Comparison of ENCODE assay signal across 9 mouse cellular contexts in the genomic region with DNA sequence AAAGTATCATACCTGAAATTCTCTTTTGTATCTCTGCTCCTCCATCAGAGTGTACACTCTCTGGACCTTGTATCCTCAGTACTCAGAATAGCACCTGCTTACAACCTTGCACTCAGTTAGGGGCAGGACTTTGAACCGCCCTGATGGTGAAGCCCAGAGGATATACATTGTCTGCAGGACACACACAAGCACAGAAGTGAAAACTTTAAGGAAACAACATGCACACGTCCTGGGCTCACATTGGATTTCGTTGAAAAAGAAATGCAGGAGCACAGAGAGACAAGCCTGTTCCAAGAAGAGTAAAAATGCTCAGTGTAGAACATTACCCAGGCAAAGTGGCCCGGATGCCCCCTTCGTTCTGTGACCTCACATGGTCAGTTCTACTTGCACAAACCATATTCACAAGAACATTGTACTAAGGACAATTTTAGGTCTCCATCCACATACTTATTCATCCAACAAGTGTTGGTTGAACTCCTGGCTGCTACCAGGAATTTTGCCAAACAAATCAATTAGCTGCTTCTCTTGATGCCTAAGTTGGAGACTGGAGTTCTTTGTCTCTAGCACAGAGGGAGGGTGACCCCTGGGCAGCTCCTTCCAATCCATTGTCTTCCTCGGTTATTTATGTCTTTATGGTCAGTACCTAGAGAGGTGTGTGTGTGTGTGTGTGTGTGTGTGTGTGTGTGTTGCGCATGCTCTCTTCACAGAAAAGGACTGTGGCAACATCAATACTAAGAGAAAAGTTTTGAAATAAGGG. TPM values are rescaled to one million over a fixed set of nuclear protein-coding genes. Genes with fewer than 3 reads are reported as not detected.
DNase-seq lines count a peak whose midpoint lies in the region; ATAC-seq and TF ChIP-seq lines count a peak whose summit lies in the region.
"Had no signal": no experiment of that assay in that cellular context is flagged by ENCODE, and none has a peak within 500 bp of the region (broad histone marks: within the 10 kb centered on the region; RNA-seq: fewer than 3 reads in every experiment).

No protein-coding gene starts in this region.

- no peak for TF ChIP-seq CTCF in brain, embryonic 14.5 days (IDR thresholded peaks at IDR 0.05; ENCODE audit: borderline replicate concordance, extremely low read depth, insufficient read depth, insufficient read length)
- no peak for TF ChIP-seq CTCF in thymus, adult 2 months (IDR thresholded peaks at IDR 0.05; ENCODE audit: borderline replicate concordance, control insufficient read depth, extremely low read depth, insufficient read depth, low read length, poor library complexity)

- no peaks in the 10 kb centered on the region for H3K9me3 ChIP-seq in heart, embryonic 13.5 days
- no peaks in the 10 kb centered on the region for H3K9me3 ChIP-seq in limb, embryonic 12.5 days

- no peak overlapping the region for H3K27ac ChIP-seq in heart, embryonic 13.5 days (replicated peaks)
- no peak overlapping the region for H3K27ac ChIP-seq in limb, embryonic 12.5 days
- H3K27ac ChIP-seq in thymus, adult 2 months (ENCODE audit: control insufficient read depth, insufficient read depth, low read length) = no peak overlapping the region

- H3K27me3 ChIP-seq in heart, embryonic 13.5 days (replicated peaks) = no peaks in the 10 kb centered on the region
- no peaks in the 10 kb centered on the region for H3K27me3 ChIP-seq in limb, embryonic 12.5 days
- H3K27me3 ChIP-seq in thymus, adult 2 months (ENCODE audit: control insufficient read depth, insufficient read depth, low read length) = no peaks in the 10 kb centered on the region

- TF ChIP-seq POLR2A in brain, embryonic 14.5 days (IDR thresholded peaks at IDR 0.05; ENCODE audit: borderline replicate concordance, extremely low read depth, insufficient read depth, insufficient read length, poor library complexity, severe bottlenecking) = no peak
- no peak for TF ChIP-seq POLR2A in thymus, adult 2 months (IDR thresholded peaks at IDR 0.05; ENCODE audit: control insufficient read depth, extremely low read depth, insufficient read depth, low read length, poor library complexity)

- peak overlapping the region; percentile 93; the same call in 1 of the 2 replicates for H3K9ac ChIP-seq in heart, embryonic 13.5 days
- no peak overlapping the region; the same call in 1 of the 2 replicates for H3K9ac ChIP-seq in limb, embryonic 12.5 days (replicated peaks)

- peak overlapping the region; percentile 92 for H3K4me3 ChIP-seq in heart, embryonic 13.5 days
- H3K4me3 ChIP-seq in limb, embryonic 12.5 days (replicated peaks) = no peak overlapping the region
- no peak overlapping the region for H3K4me3 ChIP-seq in thymus, adult 2 months (ENCODE audit: control insufficient read depth, insufficient read depth, low read length)

- no peak for ATAC-seq in heart, embryonic 13.5 days (ENCODE audit: extremely low read depth, insufficient number of reproducible peaks, low FRiP score, low TSS enrichment)
- no peak for ATAC-seq in limb, embryonic 12.5 days (ENCODE audit: insufficient number of reproducible peaks, insufficient read depth, low FRiP score, low TSS enrichment, low read depth)
- ATAC-seq in CD4-positive, CD25-positive, alpha-beta regulatory T cell, adult 4 months = no peak

- H3K4me1 ChIP-seq in heart, embryonic 13.5 days = peaks cover 52% of the 10 kb centered on the region
- peaks cover 28% of the 10 kb centered on the region for H3K4me1 ChIP-seq in limb, embryonic 12.5 days (replicated peaks)
- H3K4me1 ChIP-seq in thymus, adult 2 months (replicated peaks; ENCODE audit: control insufficient read depth, insufficient read depth, low read length) = peaks cover 3% of the 10 kb centered on the region

- H3K4me2 ChIP-seq in heart, embryonic 13.5 days = peak overlapping the region; percentile 91
- peak overlapping the region; percentile 74 for H3K4me2 ChIP-seq in limb, embryonic 12.5 days

- 47% methylated on average over 7 of the region's 7 CpGs for WGBS in heart, embryonic 13.5 days
- 43% methylated on average over 7 of the region's 7 CpGs for WGBS in limb, embryonic 12.5 days
- WGBS in thymus, adult 2 months = 62% methylated on average over 7 of the region's 7 CpGs

- DNase-seq in heart, postnatal 4 days = no peak
- peak; percentile 34 for DNase-seq in 3T3-L1 (ENCODE audit: low read depth, low spot score)
- DNase-seq in brain, embryonic 14.5 days (ENCODE audit: low read depth) = peak; percentile 77
- DNase-seq in testis, postnatal 10 days (ENCODE audit: low spot score) = no peak
- DNase-seq in thymus, adult 2 months = no peak
- DNase-seq: cerebellum, adult 11 months had no signal

- H3K36me3 ChIP-seq in heart, embryonic 13.5 days = peaks cover 4% of the 10 kb centered on the region
- H3K36me3 ChIP-seq in limb, embryonic 12.5 days = peaks cover 9% of the 10 kb centered on the region
- H3K36me3 ChIP-seq in thymus, adult 2 months (ENCODE audit: control insufficient read depth, insufficient read depth, low read length) = peaks cover 1% of the 10 kb centered on the region

RNA-seq across cellular contexts. Expression of gene Cdca7, which starts 1.2 kb away (rescaled TPM):
- polyA plus RNA-seq in heart, embryonic 13.5 days (2015; fragmentation: Nextera tagmentation; extraction: Ambion mirVana) = 46.8 and 49.0 TPM in 2 replicates
- 10 to 100 TPM; 17.1 to 19.3 TPM for total RNA-seq in heart, postnatal 4 days (2021)
- 48.7 and 107 TPM in 2 replicates for polyA plus RNA-seq in brain, embryonic 14.5 days (2012; rRNA removed)
- 242 and 246 TPM in 2 replicates for polyA plus RNA-seq in limb, embryonic 12.5 days (2016; fragmentation: Nextera tagmentation; extraction: Ambion mirVana)
- polyA plus RNA-seq in thymus, adult 2 months (2012; rRNA removed) = 313 and 333 TPM in 2 replicates
- polyA plus RNA-seq in CD4-positive, CD25-positive, alpha-beta regulatory T cell, adult 4 months (2017; shearing (Covaris generic)) = 10 to 100 TPM; 30.9 to 39.3 TPM

Comparison
In these comparisons a context has a peak if more than half of its experiments do, and no peak if none do; other contexts are left out.
1. DNase-seq: peak in 3T3-L1 (single experiment) and brain, embryonic 14.5 days (single experiment); none in heart, postnatal 4 days (single experiment), testis, postnatal 10 days (single experiment) and thymus, adult 2 months (single experiment).